Mouse (Mus musculus) kidney, adult 18-20 months (tissue): ENCODE data around the gene Gm27021.

Experiments used
- DNase-seq: peaks from one replicate; pipeline ENCODE4 v3.0.0; 2021

Gene Gm27021

GRCm38 (mm10) chr8:120563851-120564837, 103.7 kb downstream of the Gm27021 start:
- peak; percentile 87 for DNase-seq

GRCm38 (mm10) chr8:120563348-120563724, 104.5 kb downstream of the Gm27021 start:
- DNase-seq = no peak

GRCm38 (mm10) chr8:120562680-120563347, 105.1 kb downstream of the Gm27021 start:
- DNase-seq = no peak

- DNase-seq = no peak
Observed at GRCm38 (mm10) chr8:120561539-120562435, 106.1 kb downstream of the Gm27021 start.

GRCm38 (mm10) chr8:120560535-120560934, 107.3 kb downstream of the Gm27021 start:
- DNase-seq = no peak

GRCm38 (mm10) chr8:120559654-120560053, 108.2 kb downstream of the Gm27021 start:
- DNase-seq = no peak
